Mouse (Mus musculus) hindbrain, embryonic 11.5 days (tissue): ENCODE data around the gene Tubb4b. TPM values are rescaled to one million over a fixed set of nuclear protein-coding genes. Genes with fewer than 3 reads are reported as not detected.
A peak's percentile ranks its signal among the peaks of the same experiment; 100 is the strongest.

Source experiments
- ATAC-seq: fragments of 200-750 bp; cut with Nextera tagmentation; 2 replicates; pipeline ENCODE4 v1.8.0; 2017; ENCODE audit warnings: mild to moderate bottlenecking, moderate TSS enrichment, moderate library complexity; ENCODE audit not compliant: low FRiP score
- DNase-seq: peaks from one replicate; pipeline ENCODE4 v3.0.0-alpha.2; 2015; ENCODE audit warnings: low spot score
- H3K27ac ChIP-seq: fragments of 300-500 bp; sonication (generic); 2 replicates; pipeline ENCODE4 v1.5.1; 2014; ENCODE audit warnings: mild to moderate bottlenecking, low read depth, low read length
- H3K27me3 ChIP-seq: fragments of 300-500 bp; sonication (generic); 2 replicates; pipeline ENCODE4 v1.6.1; 2014; ENCODE audit warnings: mild to moderate bottlenecking, low read length, moderate library complexity, mixed read lengths; ENCODE audit not compliant: control insufficient read depth, insufficient read depth
- H3K36me3 ChIP-seq: fragments of 300-500 bp; sonication (generic); 2 replicates; pipeline ENCODE4 v1.6.1; 2014; ENCODE audit warnings: mild to moderate bottlenecking, low read length, moderate library complexity, mixed read lengths; ENCODE audit not compliant: control insufficient read depth, insufficient read depth
- H3K4me1 ChIP-seq: fragments of 300-500 bp; sonication (generic); replicated peaks from 2 replicates; pipeline ENCODE4 v1.6.1; 2014; ENCODE audit warnings: low read length, mixed read lengths; ENCODE audit not compliant: control insufficient read depth, insufficient read depth
- H3K4me2 ChIP-seq: fragments of 300-500 bp; sonication (generic); replicated peaks from 2 replicates; pipeline ENCODE4 v1.6.1; 2014; ENCODE audit warnings: mild to moderate bottlenecking, low read depth, low read length
- H3K4me3 ChIP-seq: fragments of 300-500 bp; sonication (generic); 2 replicates; pipeline ENCODE4 v1.5.1; 2014; ENCODE audit warnings: low read depth, low read length
- H3K9ac ChIP-seq: fragments of 300-500 bp; sonication (generic); 2 replicates; pipeline ENCODE4 v1.6.1; 2014; ENCODE audit warnings: low read depth, low read length
- H3K9me3 ChIP-seq: fragments of 300-500 bp; sonication (generic); 2 replicates; pipeline ENCODE4 v1.6.1; 2016; ENCODE audit warnings: low read length; ENCODE audit not compliant: control insufficient read depth
- WGBS: fragments of 180-500 bp; shearing (Covaris S2); extraction: QIAGEN DNeasy Blood & Tissue Kit; methylation state at CpG from one replicate; pipeline ENCODE4 v1.1.7; 2014; 5-methylcytosine and 5-hydroxymethylcytosine counted together
- polyA plus RNA-seq: library from polyadenylated mRNA; unstranded; fragments of >200 nt; fragmentation: Nextera tagmentation; extraction: Ambion mirVana; gene quantifications from 2 replicates; pipeline ENCODE4 v1.2.1, GENCODE M21; 2014

Tubb4b gene
- 519 and 526 TPM in 2 replicates for polyA plus RNA-seq

- H3K36me3 ChIP-seq = no peaks in the 10 kb centered on the region
- no peaks in the 10 kb centered on the region for H3K27me3 ChIP-seq
- peak within 1 kb of the TSS; percentile 92 for H3K4me2 ChIP-seq
- H3K4me3 ChIP-seq = peak within 1 kb of the TSS; percentile 85
- H3K4me1 ChIP-seq = peaks cover 5% of the 10 kb centered on the region; the same call in 1 of the 2 replicates
- H3K27ac ChIP-seq = peak within 1 kb of the TSS; percentile 94
- no peak for DNase-seq
- no peaks in the 10 kb centered on the region for H3K9me3 ChIP-seq
- H3K9ac ChIP-seq = peak within 1 kb of the TSS; percentile 83
- no peak for ATAC-seq
- WGBS = 0% methylated on average over 17 of the region's 17 CpGs
Measured at GRCm38 (mm10) chr2:25224492-25224765, at the start of gene Tubb4b. Gene Tubb4b (minus strand): TSS chr2:25224702.

- 40% methylated on average over 16 of the region's 16 CpGs for WGBS
- DNase-seq = no peak
- H3K9me3 ChIP-seq = no peaks in the 10 kb centered on the region
Measured at GRCm38 (mm10) chr2:25273010-25273409, 48.5 kb upstream of the Tubb4b start.

GRCm38 (mm10) chr2:25272515-25272914, 48.0 kb upstream of the Tubb4b start:
- Histone ChIP-seq H3K9ac (peak overlapping the region; percentile 93), H3K27me3 (no peaks in the 10 kb centered on the region), H3K4me3 (peak overlapping the region; percentile 92), H3K36me3 (peaks cover under 1% of the 10 kb centered on the region; the same call in 1 of the 2 replicates), H3K27ac (no peak overlapping the region), H3K9me3 (no peaks in the 10 kb centered on the region), H3K4me1 (peaks cover 16% of the 10 kb centered on the region), H3K4me2 (peak overlapping the region; percentile 94)
- peak; percentile 71; the same call in 1 of the 2 replicates for ATAC-seq
- WGBS = under 1% methylated on average over 29 of the region's 29 CpGs
- DNase-seq = no peak

More at GRCm38 (mm10) chr2:25273010-25273409, 48.5 kb upstream of the Tubb4b start:
- Histone ChIP-seq H3K27me3 (no peaks in the 10 kb centered on the region), H3K4me3 (peak overlapping the region; percentile 92), H3K9ac (peak overlapping the region; percentile 93), H3K4me2 (peak overlapping the region; percentile 94), H3K4me1 (peaks cover 16% of the 10 kb centered on the region), H3K27ac (no peak overlapping the region), H3K36me3 (peaks cover 3% of the 10 kb centered on the region; the same call in 1 of the 2 replicates)
- ATAC-seq = no peak

GRCm38 (mm10) chr2:25271827-25272511, 47.5 kb upstream of the Tubb4b start, which contains the start of the genes Ssna1 and Anapc2:
Gene Ssna1 (minus strand): TSS chr2:25272438.
Gene Anapc2 (plus strand): TSS chr2:25272478.
- no peaks in the 10 kb centered on the region for H3K27me3 ChIP-seq
- WGBS = 1% methylated on average over 45 of the region's 55 CpGs
- DNase-seq = peak; percentile 100
- peak within 1 kb of the TSS; percentile 93 for H3K9ac ChIP-seq
- ATAC-seq = peak; percentile 93
- no peaks in the 10 kb centered on the region; the same call in 1 of the 2 replicates for H3K36me3 ChIP-seq
- peak within 1 kb of the TSS; percentile 94 for H3K4me2 ChIP-seq
- peaks cover 16% of the 10 kb centered on the region for H3K4me1 ChIP-seq
- peak within 1 kb of the TSS; percentile 92 for H3K4me3 ChIP-seq
- H3K9me3 ChIP-seq = no peaks in the 10 kb centered on the region
- peak within 1 kb of the TSS; percentile 78 for H3K27ac ChIP-seq

GRCm38 (mm10) chr2:25267746-25268309, 43.3 kb upstream of the Tubb4b start:
- H3K4me2 ChIP-seq = no peak overlapping the region
- no peak for DNase-seq

GRCm38 (mm10) chr2:25267241-25267640, 42.7 kb upstream of the Tubb4b start:
- H3K4me3 ChIP-seq = no peak overlapping the region
- H3K4me1 ChIP-seq = peaks cover 20% of the 10 kb centered on the region
- H3K36me3 ChIP-seq = no peaks in the 10 kb centered on the region; the same call in 1 of the 2 replicates
- no peak overlapping the region for H3K27ac ChIP-seq
- peaks cover 13% of the 10 kb centered on the region for H3K27me3 ChIP-seq
- H3K9ac ChIP-seq = no peak overlapping the region
- no peak overlapping the region for H3K4me2 ChIP-seq
- DNase-seq (no peak), ATAC-seq (no peak)
- H3K9me3 ChIP-seq = no peaks in the 10 kb centered on the region

More at GRCm38 (mm10) chr2:25267746-25268309, 43.3 kb upstream of the Tubb4b start:
- peaks cover 13% of the 10 kb centered on the region for H3K27me3 ChIP-seq
- no peak for ATAC-seq
- H3K9ac ChIP-seq = no peak overlapping the region
- H3K4me3 ChIP-seq = no peak overlapping the region
- no peak overlapping the region for H3K27ac ChIP-seq
- 80% methylated on average over 4 of the region's 4 CpGs for WGBS
- H3K4me1 ChIP-seq = peaks cover 20% of the 10 kb centered on the region
- no peaks in the 10 kb centered on the region; the same call in 1 of the 2 replicates for H3K36me3 ChIP-seq
- no peaks in the 10 kb centered on the region for H3K9me3 ChIP-seq

- Histone ChIP-seq H3K27me3 (peaks cover 13% of the 10 kb centered on the region), H3K4me2 (no peak overlapping the region), H3K9ac (no peak overlapping the region), H3K36me3 (no peaks in the 10 kb centered on the region; the same call in 1 of the 2 replicates), H3K4me1 (peaks cover 20% of the 10 kb centered on the region), H3K27ac (no peak overlapping the region), H3K9me3 (no peaks in the 10 kb centered on the region), H3K4me3 (no peak overlapping the region)
- ATAC-seq (no peak), DNase-seq (no peak)
- 56% methylated on average over 2 of the region's 2 CpGs for WGBS
Measured at GRCm38 (mm10) chr2:25266720-25267119, 42.2 kb upstream of the Tubb4b start.

- peak overlapping the region; percentile 15; the same call in 1 of the 2 replicates for H3K9ac ChIP-seq
Measured at GRCm38 (mm10) chr2:25265897-25266656, 41.6 kb upstream of the Tubb4b start.

More at GRCm38 (mm10) chr2:25265897-25266656, 41.6 kb upstream of the Tubb4b start:
- Histone ChIP-seq H3K27me3 (peaks cover 13% of the 10 kb centered on the region), H3K27ac (no peak overlapping the region), H3K4me2 (no peak overlapping the region), H3K36me3 (no peaks in the 10 kb centered on the region; the same call in 1 of the 2 replicates), H3K4me1 (peaks cover 13% of the 10 kb centered on the region), H3K9me3 (no peaks in the 10 kb centered on the region), H3K4me3 (no peak overlapping the region)
- no peak for ATAC-seq
- 71% methylated on average over 6 of the region's 6 CpGs for WGBS
- no peak for DNase-seq
